Mouse (Mus musculus) testis, adult 2 months (tissue): ENCODE results near the gene Kcnip4.

Experiments
- CTCF ChIP-seq: fragments of 200-500 bp; IDR thresholded peaks from 2 replicates; pipeline ENCODE4 v1.5.1; 2012; ENCODE audit warnings: low read depth, mild to moderate bottlenecking, inconsistent platforms, low read length, moderate library complexity; ENCODE audit not compliant: control insufficient read depth, insufficient read depth, insufficient replicate concordance
- POLR2A ChIP-seq: fragments of 200-500 bp; IDR thresholded peaks from 2 replicates; pipeline ENCODE4 v1.6.1; 2012; ENCODE audit warnings: low read depth, mild to moderate bottlenecking, inconsistent platforms, low read length, moderate library complexity; ENCODE audit not compliant: control insufficient read depth

- no peak for TF ChIP-seq CTCF
- no peak for TF ChIP-seq POLR2A
Observed at GRCm38 (mm10) chr5:48412261-48412660, 1112.4 kb downstream of the Kcnip4 start.
